Mouse (Mus musculus): Measurements from ENCODE around the gene H3f3a. TPM values are rescaled to one million over a fixed set of nuclear protein-coding genes. Genes with fewer than 3 reads are reported as not detected.

Gene H3f3a
- polyA plus RNA-seq (2016; fragmentation: Nextera tagmentation; extraction: Ambion mirVana): 3,506 and 3,654 TPM in 2 replicates

- Histone ChIP-seq H3K9ac (peak within 1 kb of the TSS; percentile 99), H3K4me2 (replicated peaks) (peak within 1 kb of the TSS; percentile 77), H3K36me3 (peaks cover 16% of the 10 kb centered on the region), H3K27me3 (replicated peaks) (no peaks in the 10 kb centered on the region), H3K4me1 (peaks cover 31% of the 10 kb centered on the region), H3K9me3 (no peaks in the 10 kb centered on the region), H3K4me3 (peak within 1 kb of the TSS; percentile 91), H3K27ac (peak within 1 kb of the TSS; percentile 99)
- ATAC-seq (ENCODE audit: low FRiP score, low read depth): peak; percentile 74
- WGBS: 2% methylated on average over 65 of the region's 69 CpGs
These were observed at the start of gene H3f3a for GRCm38 (mm10) chr1:180813885-180814740. H3f3a (minus strand) TSS chr1:180813943.

- no peak overlapping the region for H3K4me2 ChIP-seq (replicated peaks)
These were observed 46.3 kb upstream of the H3f3a start for GRCm38 (mm10) chr1:180860030-180860429.

GRCm38 (mm10) chr1:180858763-180859162 lies 45.0 kb upstream of the H3f3a start:
- no peaks in the 10 kb centered on the region for H3K27me3 ChIP-seq (replicated peaks)
- H3K9me3 ChIP-seq: no peaks in the 10 kb centered on the region
- H3K9ac ChIP-seq: no peak overlapping the region
- no peak for ATAC-seq (ENCODE audit: low FRiP score, low read depth)
- no peak overlapping the region for H3K27ac ChIP-seq
- H3K36me3 ChIP-seq: peaks cover 80% of the 10 kb centered on the region
- no peaks in the 10 kb centered on the region for H3K4me1 ChIP-seq
- no peak overlapping the region for H3K4me3 ChIP-seq
- H3K4me2 ChIP-seq (replicated peaks): no peak overlapping the region

More at GRCm38 (mm10) chr1:180860030-180860429, 46.3 kb upstream of the H3f3a start:
- 87% methylated on average over 6 of the region's 6 CpGs for WGBS
- H3K4me1 ChIP-seq: no peaks in the 10 kb centered on the region
- H3K27ac ChIP-seq: no peak overlapping the region
- no peak for ATAC-seq (ENCODE audit: low FRiP score, low read depth)
- peaks cover 91% of the 10 kb centered on the region for H3K36me3 ChIP-seq
- no peaks in the 10 kb centered on the region for H3K9me3 ChIP-seq
- H3K4me3 ChIP-seq: no peak overlapping the region
- no peaks in the 10 kb centered on the region for H3K27me3 ChIP-seq (replicated peaks)
- H3K9ac ChIP-seq: no peak overlapping the region

- ATAC-seq (ENCODE audit: low FRiP score, low read depth): peak; percentile 96
- WGBS: under 1% methylated on average over 77 of the region's 77 CpGs
These were observed 36.9 kb upstream of the H3f3a start, which contains the start of gene Sde2 for GRCm38 (mm10) chr1:180850316-180851270. Sde2 (plus strand) TSS chr1:180851127.

GRCm38 (mm10) chr1:180849701-180850301 lies 36.1 kb upstream of the H3f3a start:
- no peaks in the 10 kb centered on the region for H3K9me3 ChIP-seq
- 29% methylated on average over 11 of the region's 11 CpGs for WGBS
- H3K36me3 ChIP-seq: no peaks in the 10 kb centered on the region
- H3K27me3 ChIP-seq (replicated peaks): no peaks in the 10 kb centered on the region
- ATAC-seq (ENCODE audit: low FRiP score, low read depth): no peak
- H3K4me3 ChIP-seq: peak overlapping the region; percentile 35
- H3K27ac ChIP-seq: peak overlapping the region; percentile 92
- peak overlapping the region; percentile 52 for H3K9ac ChIP-seq
- peak overlapping the region; percentile 64 for H3K4me2 ChIP-seq (replicated peaks)
- H3K4me1 ChIP-seq: peaks cover 33% of the 10 kb centered on the region

More at GRCm38 (mm10) chr1:180850316-180851270, 36.9 kb upstream of the H3f3a start, which contains the start of gene Sde2:
- Histone ChIP-seq H3K9me3 (no peaks in the 10 kb centered on the region), H3K27ac (peak within 1 kb of the TSS; percentile 92), H3K4me1 (peaks cover 33% of the 10 kb centered on the region), H3K36me3 (peaks cover 3% of the 10 kb centered on the region; the same call in 1 of the 2 replicates), H3K4me3 (peak within 1 kb of the TSS; percentile 74), H3K27me3 (replicated peaks) (no peaks in the 10 kb centered on the region), H3K4me2 (replicated peaks) (peak within 1 kb of the TSS; percentile 79), H3K9ac (peak within 1 kb of the TSS; percentile 63)

- Histone ChIP-seq H3K36me3 (no peaks in the 10 kb centered on the region), H3K9me3 (no peaks in the 10 kb centered on the region), H3K4me3 (peak overlapping the region; percentile 19; the same call in 1 of the 2 replicates), H3K4me2 (replicated peaks) (peak overlapping the region; percentile 58), H3K27ac (peak overlapping the region; percentile 94), H3K4me1 (peaks cover 33% of the 10 kb centered on the region), H3K9ac (peak overlapping the region; percentile 61), H3K27me3 (replicated peaks) (no peaks in the 10 kb centered on the region)
- peak; percentile 31 for ATAC-seq (ENCODE audit: low FRiP score, low read depth)
- 15% methylated on average over 11 of the region's 11 CpGs for WGBS
These were observed 34.9 kb upstream of the H3f3a start for GRCm38 (mm10) chr1:180848511-180849241.

GRCm38 (mm10) chr1:180848114-180848510 lies 34.4 kb upstream of the H3f3a start:
- Histone ChIP-seq H3K4me2 (replicated peaks) (peak overlapping the region; percentile 58), H3K4me3 (peak overlapping the region; percentile 19), H3K4me1 (peaks cover 33% of the 10 kb centered on the region), H3K36me3 (no peaks in the 10 kb centered on the region), H3K9ac (peak overlapping the region; percentile 61), H3K27me3 (replicated peaks) (no peaks in the 10 kb centered on the region), H3K27ac (peak overlapping the region; percentile 94), H3K9me3 (no peaks in the 10 kb centered on the region)
- ATAC-seq (ENCODE audit: low FRiP score, low read depth): peak; percentile 25
- WGBS: 8% methylated on average over 9 of the region's 9 CpGs

- Histone ChIP-seq H3K9ac (no peak overlapping the region), H3K27ac (no peak overlapping the region), H3K4me2 (replicated peaks) (no peak overlapping the region), H3K36me3 (no peaks in the 10 kb centered on the region), H3K4me3 (no peak overlapping the region), H3K9me3 (no peaks in the 10 kb centered on the region), H3K4me1 (no peaks in the 10 kb centered on the region), H3K27me3 (replicated peaks) (no peaks in the 10 kb centered on the region)
- 90% methylated on average over 8 of the region's 8 CpGs for WGBS
- no peak for ATAC-seq (ENCODE audit: low FRiP score, low read depth)
These were observed 28.0 kb upstream of the H3f3a start for GRCm38 (mm10) chr1:180841561-180842300.

GRCm38 (mm10) chr1:180839201-180839910 lies 25.6 kb upstream of the H3f3a start:
- ATAC-seq (ENCODE audit: low FRiP score, low read depth): no peak
- Histone ChIP-seq H3K9ac (no peak overlapping the region), H3K27me3 (replicated peaks) (no peaks in the 10 kb centered on the region), H3K27ac (no peak overlapping the region), H3K36me3 (no peaks in the 10 kb centered on the region), H3K4me1 (no peaks in the 10 kb centered on the region), H3K9me3 (no peaks in the 10 kb centered on the region), H3K4me3 (no peak overlapping the region), H3K4me2 (replicated peaks) (no peak overlapping the region)
- WGBS: 68% methylated on average over 8 of the region's 8 CpGs

- 31% methylated on average over 6 of the region's 6 CpGs for WGBS
- H3K4me1 ChIP-seq: no peaks in the 10 kb centered on the region
- no peak overlapping the region for H3K9ac ChIP-seq
- H3K4me3 ChIP-seq: no peak overlapping the region
- no peaks in the 10 kb centered on the region for H3K36me3 ChIP-seq
- no peaks in the 10 kb centered on the region for H3K9me3 ChIP-seq
- H3K27ac ChIP-seq: no peak overlapping the region
- H3K4me2 ChIP-seq (replicated peaks): no peak overlapping the region
- no peaks in the 10 kb centered on the region for H3K27me3 ChIP-seq (replicated peaks)
- ATAC-seq (ENCODE audit: low FRiP score, low read depth): no peak
These were observed 24.3 kb upstream of the H3f3a start for GRCm38 (mm10) chr1:180838014-180838413.
